Mouse (Mus musculus) embryonic facial prominence, embryonic 13.5 days (tissue): ENCODE results near the gene Xylt1. TPM values are rescaled to one million over a fixed set of nuclear protein-coding genes. Genes with fewer than 3 reads are reported as not detected.

Experiments
- ATAC-seq: fragments of 200-750 bp; cut with Nextera tagmentation; 2 replicates; pipeline ENCODE4 v1.8.0; 2017; ENCODE audit warnings: low read depth; ENCODE audit not compliant: insufficient number of reproducible peaks, insufficient read depth, low FRiP score, low TSS enrichment
- H3K27ac ChIP-seq: fragments of 300-500 bp; sonication (generic); 2 replicates; pipeline ENCODE4 v1.5.1; 2015; ENCODE audit warnings: moderate library complexity, mild to moderate bottlenecking, inconsistent platforms
- H3K27me3 ChIP-seq: fragments of 300-500 bp; sonication (generic); 2 replicates; pipeline ENCODE4 v1.6.1; 2015; ENCODE audit warnings: mild to moderate bottlenecking, inconsistent platforms
- H3K36me3 ChIP-seq: fragments of 300-500 bp; sonication (generic); 2 replicates; pipeline ENCODE4 v1.6.1; 2015; ENCODE audit warnings: mild to moderate bottlenecking, inconsistent platforms
- H3K4me1 ChIP-seq: fragments of 300-500 bp; sonication (generic); 2 replicates; pipeline ENCODE4 v1.6.1; 2015; ENCODE audit warnings: inconsistent platforms
- H3K4me2 ChIP-seq: fragments of 300-500 bp; sonication (generic); 2 replicates; pipeline ENCODE4 v1.6.1; 2015; ENCODE audit warnings: moderate library complexity, mild to moderate bottlenecking, inconsistent platforms
- H3K4me3 ChIP-seq: fragments of 300-500 bp; sonication (generic); 2 replicates; pipeline ENCODE4 v1.5.1; 2015; ENCODE audit warnings: mild to moderate bottlenecking, inconsistent platforms
- H3K9ac ChIP-seq: fragments of 300-500 bp; sonication (generic); 2 replicates; pipeline ENCODE4 v1.6.1; 2015; ENCODE audit warnings: mild to moderate bottlenecking, inconsistent platforms
- H3K9me3 ChIP-seq: fragments of 300-500 bp; sonication (generic); 2 replicates; pipeline ENCODE4 v1.6.1; 2016; ENCODE audit warnings: inconsistent platforms
- WGBS: fragments of 180-500 bp; shearing (Covaris S2); methylation state at CpG from one replicate; pipeline ENCODE4 v1.1.7; 2015; ENCODE audit warnings: mixed read lengths; 5-methylcytosine and 5-hydroxymethylcytosine counted together
- polyA plus RNA-seq: library from polyadenylated mRNA; unstranded; fragments of >200 nt; fragmentation: Nextera tagmentation; extraction: Ambion mirVana; gene quantifications from 2 replicates; pipeline ENCODE4 v1.2.1, GENCODE M21; 2015

Xylt1 gene
- 2.5 and 3.9 TPM in 2 replicates for polyA plus RNA-seq

DNA sequence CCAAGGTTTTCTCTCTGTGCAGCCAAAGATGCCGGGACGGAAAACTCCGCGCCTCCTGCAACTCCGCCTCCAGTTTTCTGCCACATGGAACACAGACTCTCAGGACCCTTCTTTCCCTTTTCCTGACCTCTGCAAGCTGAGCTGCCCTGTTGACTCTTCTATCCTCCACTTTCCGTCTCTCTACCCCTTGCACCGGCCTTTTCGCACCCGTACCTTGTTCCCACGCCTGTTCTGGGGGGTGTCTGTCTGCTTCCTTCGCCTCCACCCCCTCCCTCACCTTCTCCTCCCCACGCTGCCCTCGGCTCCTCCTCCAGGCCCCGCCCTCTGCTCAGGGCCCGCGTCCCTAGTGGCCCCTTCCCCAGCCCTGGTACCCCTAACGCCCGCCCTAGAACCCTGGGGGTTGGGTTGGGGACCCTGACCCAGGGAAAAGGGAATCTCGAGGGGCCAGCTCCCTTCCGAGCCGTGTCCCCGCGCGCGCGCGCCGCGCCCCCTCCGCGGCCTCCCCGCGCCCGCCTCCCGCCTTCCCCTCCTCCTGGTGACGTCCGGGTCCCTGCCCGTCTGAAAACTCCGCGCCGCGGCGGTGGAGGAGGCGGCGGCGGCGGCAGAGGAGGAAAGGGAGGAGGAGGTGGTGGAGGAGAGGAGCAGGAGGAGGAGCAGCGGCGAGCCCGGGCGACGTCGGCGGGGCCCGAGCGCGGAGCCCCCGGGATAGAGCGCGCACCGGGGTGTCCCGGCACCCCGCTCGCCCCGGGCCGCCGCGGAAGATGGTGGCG, at the start of gene Xylt1:
Gene Xylt1, plus strand, starts transcription at position 562 of the 770 bp plus-strand sequence.
- H3K4me2 ChIP-seq = peak within 1 kb of the TSS; percentile 87
- H3K9ac ChIP-seq = peak within 1 kb of the TSS; percentile 84
- peak within 1 kb of the TSS; percentile 83 for H3K27ac ChIP-seq
- under 1% methylated on average over 57 of the region's 69 CpGs for WGBS
- ATAC-seq = peak; percentile 80
- H3K4me3 ChIP-seq = peak within 1 kb of the TSS; percentile 79
- peaks cover 20% of the 10 kb centered on the region for H3K4me1 ChIP-seq
- no peaks in the 10 kb centered on the region for H3K9me3 ChIP-seq
- H3K27me3 ChIP-seq = peaks cover 39% of the 10 kb centered on the region
- no peaks in the 10 kb centered on the region for H3K36me3 ChIP-seq

GRCm38 (mm10) chr7:117333936-117334335, 46.8 kb upstream of the Xylt1 start:
- Histone ChIP-seq H3K36me3 (no peaks in the 10 kb centered on the region), H3K4me1 (no peaks in the 10 kb centered on the region), H3K9ac (no peak overlapping the region), H3K4me3 (no peak overlapping the region), H3K4me2 (no peak overlapping the region), H3K27me3 (no peaks in the 10 kb centered on the region), H3K9me3 (no peaks in the 10 kb centered on the region), H3K27ac (no peak overlapping the region)
- no peak for ATAC-seq
- 78% methylated on average over 5 of the region's 5 CpGs for WGBS

DNA sequence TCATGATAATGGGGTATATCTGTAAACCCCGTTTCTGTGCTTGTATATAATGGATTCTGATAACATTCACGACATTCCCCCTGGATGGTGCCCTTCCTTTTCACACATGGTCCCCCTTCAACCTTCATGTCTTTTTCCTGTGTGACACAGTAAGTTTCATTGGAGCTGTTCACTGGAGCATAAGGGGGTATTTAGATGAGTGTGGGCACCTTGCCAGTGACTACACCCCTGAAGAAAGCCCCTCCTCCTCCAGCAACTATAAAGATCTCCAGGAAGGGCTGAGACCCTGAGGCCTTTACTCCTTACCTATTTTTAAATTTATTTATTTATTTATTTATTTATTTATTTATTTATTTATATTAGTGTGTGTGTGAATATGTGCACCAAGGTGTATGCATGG, 24.5 kb upstream of the Xylt1 start:
- no peak overlapping the region for H3K4me2 ChIP-seq
- H3K4me1 ChIP-seq = no peaks in the 10 kb centered on the region
- H3K9me3 ChIP-seq = no peaks in the 10 kb centered on the region
- 89% methylated on average over 2 of the region's 2 CpGs for WGBS
- no peaks in the 10 kb centered on the region for H3K27me3 ChIP-seq
- no peak overlapping the region for H3K9ac ChIP-seq
- H3K27ac ChIP-seq = no peak overlapping the region
- no peaks in the 10 kb centered on the region for H3K36me3 ChIP-seq
- no peak overlapping the region for H3K4me3 ChIP-seq
- no peak for ATAC-seq

- H3K4me1 ChIP-seq = no peaks in the 10 kb centered on the region
- H3K36me3 ChIP-seq = no peaks in the 10 kb centered on the region
- H3K4me3 ChIP-seq = no peak overlapping the region
- no peak overlapping the region for H3K4me2 ChIP-seq
- 74% methylated on average over 6 of the region's 6 CpGs for WGBS
- H3K27ac ChIP-seq = no peak overlapping the region
- H3K9ac ChIP-seq = no peak overlapping the region
- no peaks in the 10 kb centered on the region for H3K9me3 ChIP-seq
- H3K27me3 ChIP-seq = no peaks in the 10 kb centered on the region
- no peak for ATAC-seq
These were observed 23.2 kb upstream of the Xylt1 start for GRCm38 (mm10) chr7:117357425-117358194.

- H3K4me2 ChIP-seq = no peak overlapping the region
- H3K9me3 ChIP-seq = no peaks in the 10 kb centered on the region
- H3K4me1 ChIP-seq = no peaks in the 10 kb centered on the region
- no peak for ATAC-seq
- WGBS = 83% methylated on average over 2 of the region's 2 CpGs
- no peaks in the 10 kb centered on the region for H3K36me3 ChIP-seq
- no peak overlapping the region for H3K9ac ChIP-seq
- H3K27ac ChIP-seq = no peak overlapping the region
- H3K27me3 ChIP-seq = no peaks in the 10 kb centered on the region
- H3K4me3 ChIP-seq = no peak overlapping the region
These were observed 19.5 kb upstream of the Xylt1 start for GRCm38 (mm10) chr7:117361281-117361680.

GRCm38 (mm10) chr7:117362493-117362892, 18.3 kb upstream of the Xylt1 start:
- no peaks in the 10 kb centered on the region for H3K36me3 ChIP-seq
- no peak overlapping the region for H3K9ac ChIP-seq
- no peak overlapping the region for H3K4me2 ChIP-seq
- ATAC-seq = no peak
- H3K4me3 ChIP-seq = no peak overlapping the region
- no peaks in the 10 kb centered on the region for H3K4me1 ChIP-seq
- 83% methylated on average over 4 of the region's 4 CpGs for WGBS
- no peaks in the 10 kb centered on the region for H3K9me3 ChIP-seq
- no peak overlapping the region for H3K27ac ChIP-seq
- no peaks in the 10 kb centered on the region for H3K27me3 ChIP-seq

DNA sequence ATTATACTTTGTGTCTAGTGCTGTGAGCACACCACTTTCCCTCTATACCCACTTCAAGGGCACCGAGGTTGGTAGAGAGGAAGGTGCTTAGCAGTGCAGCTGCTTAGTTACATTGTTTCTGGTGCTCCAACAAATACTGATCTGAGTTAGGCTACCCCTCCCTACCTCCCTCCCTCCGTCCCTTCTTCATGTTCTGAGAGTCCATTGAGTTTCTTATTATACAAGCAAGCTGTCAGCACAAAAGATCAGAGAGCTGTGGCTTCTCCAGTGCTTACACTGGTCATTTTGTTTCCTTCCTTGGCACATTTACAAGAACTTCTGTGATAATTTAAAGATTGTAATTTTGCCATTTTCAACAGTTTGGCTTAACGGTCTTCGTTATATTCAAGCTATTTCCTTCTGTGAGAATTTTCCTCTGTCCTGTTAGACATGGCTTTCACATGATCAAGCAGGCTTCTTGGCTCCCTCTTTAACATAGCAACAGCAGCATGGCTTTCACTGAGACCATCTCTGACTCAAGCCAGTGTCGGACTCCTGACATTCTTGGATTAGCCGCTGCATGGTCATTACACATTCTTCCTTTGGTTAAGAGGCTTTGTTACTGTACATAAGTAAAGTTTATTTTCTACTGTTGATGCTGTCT, 12.0 kb upstream of the Xylt1 start:
- no peak for ATAC-seq
- 75% methylated on average over 6 of the region's 6 CpGs for WGBS
- no peak overlapping the region for H3K27ac ChIP-seq
- H3K9ac ChIP-seq = no peak overlapping the region
- H3K9me3 ChIP-seq = no peaks in the 10 kb centered on the region
- no peak overlapping the region for H3K4me2 ChIP-seq
- no peaks in the 10 kb centered on the region for H3K4me1 ChIP-seq
- no peak overlapping the region for H3K4me3 ChIP-seq
- no peaks in the 10 kb centered on the region for H3K27me3 ChIP-seq
- H3K36me3 ChIP-seq = no peaks in the 10 kb centered on the region

DNA sequence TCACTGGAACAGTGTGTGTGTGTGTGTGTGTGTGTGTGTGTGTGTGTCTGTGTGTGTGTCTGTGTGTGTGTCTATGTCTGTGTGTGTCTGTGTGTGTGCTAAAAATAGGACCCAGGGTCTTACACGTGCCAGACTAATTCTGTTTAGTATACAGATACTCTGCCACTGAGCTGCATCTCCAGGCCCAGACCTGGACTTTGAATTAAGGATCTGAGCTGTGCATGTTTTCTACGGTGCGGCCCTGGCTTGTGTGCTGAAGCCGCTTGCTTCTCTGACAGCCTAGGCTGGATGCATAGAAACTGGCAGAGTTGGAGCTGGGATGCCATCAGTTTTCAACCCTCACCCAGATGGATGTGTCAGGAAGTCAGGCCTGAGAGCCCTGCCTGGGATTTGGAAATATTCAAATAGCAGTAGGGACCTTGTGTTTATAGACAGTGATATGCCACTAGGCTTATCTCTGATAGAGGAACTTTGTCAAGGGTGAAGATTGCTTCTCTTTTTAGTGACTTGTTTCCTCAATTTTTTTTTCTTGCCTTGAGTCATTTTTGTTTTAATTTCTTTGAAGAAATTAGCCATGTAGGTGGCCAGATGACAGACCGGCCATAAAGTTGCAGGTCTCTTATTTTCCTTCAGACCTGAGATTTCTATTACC, 11.4 kb upstream of the Xylt1 start:
- Histone ChIP-seq H3K36me3 (no peaks in the 10 kb centered on the region), H3K27me3 (no peaks in the 10 kb centered on the region), H3K9ac (no peak overlapping the region), H3K9me3 (no peaks in the 10 kb centered on the region), H3K4me2 (no peak overlapping the region), H3K27ac (no peak overlapping the region), H3K4me1 (no peaks in the 10 kb centered on the region), H3K4me3 (no peak overlapping the region)
- WGBS = 81% methylated on average over 5 of the region's 5 CpGs
- no peak for ATAC-seq

DNA sequence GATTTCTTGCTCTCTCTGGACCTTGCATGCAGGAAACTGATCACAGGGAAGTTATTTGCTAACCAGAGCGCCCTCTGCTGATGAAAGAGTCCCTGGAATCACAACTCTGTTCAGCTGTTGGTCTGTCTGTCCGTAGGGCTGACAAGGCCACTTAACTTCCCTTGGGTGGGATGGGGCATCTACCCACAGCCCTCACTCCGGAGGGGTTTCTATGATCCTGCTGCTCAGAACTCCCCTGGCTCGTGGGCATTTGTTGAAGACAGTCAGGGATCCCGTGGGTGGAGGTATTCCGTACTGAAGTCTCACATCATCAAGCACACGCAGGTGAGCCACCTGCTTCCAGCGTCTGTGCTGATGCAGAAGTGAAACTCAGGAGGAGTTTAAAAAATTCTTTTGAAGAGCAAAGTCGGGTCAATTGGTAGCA, 4.9 kb upstream of the Xylt1 start:
- no peak overlapping the region for H3K27ac ChIP-seq
- H3K27me3 ChIP-seq = peaks cover 29% of the 10 kb centered on the region
- H3K36me3 ChIP-seq = no peaks in the 10 kb centered on the region
- no peak for ATAC-seq
- H3K4me2 ChIP-seq = no peak overlapping the region
- H3K9me3 ChIP-seq = no peaks in the 10 kb centered on the region
- peaks cover 5% of the 10 kb centered on the region for H3K4me1 ChIP-seq
- 23% methylated on average over 9 of the region's 9 CpGs for WGBS
- H3K9ac ChIP-seq = no peak overlapping the region
- H3K4me3 ChIP-seq = no peak overlapping the region

- H3K4me2 ChIP-seq = no peak overlapping the region
- ATAC-seq = no peak
- no peaks in the 10 kb centered on the region for H3K9me3 ChIP-seq
- no peak overlapping the region for H3K4me3 ChIP-seq
- H3K4me1 ChIP-seq = peaks cover 12% of the 10 kb centered on the region
- 77% methylated on average over 3 of the region's 3 CpGs for WGBS
- H3K36me3 ChIP-seq = no peaks in the 10 kb centered on the region
- peaks cover 31% of the 10 kb centered on the region for H3K27me3 ChIP-seq
- no peak overlapping the region for H3K27ac ChIP-seq
- no peak overlapping the region for H3K9ac ChIP-seq
These were observed 3.6 kb upstream of the Xylt1 start for GRCm38 (mm10) chr7:117377138-117377537.

DNA sequence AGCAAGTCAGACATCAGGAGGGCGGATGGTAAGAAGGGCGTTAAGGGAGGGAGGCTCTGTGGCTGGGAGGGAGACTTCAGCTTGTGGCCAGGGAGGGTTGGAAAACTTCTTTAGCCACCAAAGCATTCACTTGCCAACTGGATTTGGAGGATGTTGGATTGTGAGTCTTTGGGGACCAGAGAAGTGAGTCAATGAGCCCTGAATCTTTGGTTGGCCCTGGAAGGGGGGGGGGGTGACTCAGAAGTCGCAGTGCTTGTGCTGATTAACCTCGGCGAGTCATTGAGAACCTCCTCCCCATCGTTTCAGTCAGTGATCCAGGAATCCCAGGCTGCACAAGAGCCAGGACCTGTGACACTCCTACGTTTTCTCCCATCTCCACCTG, 752 bp upstream of the Xylt1 start:
- H3K4me3 ChIP-seq = peak overlapping the region; percentile 79
- no peaks in the 10 kb centered on the region for H3K9me3 ChIP-seq
- 8% methylated on average over 7 of the region's 7 CpGs for WGBS
- peaks cover 39% of the 10 kb centered on the region for H3K27me3 ChIP-seq
- H3K4me1 ChIP-seq = peaks cover 20% of the 10 kb centered on the region
- ATAC-seq = no peak
- no peaks in the 10 kb centered on the region for H3K36me3 ChIP-seq
- peak overlapping the region; percentile 87 for H3K4me2 ChIP-seq
- no peak overlapping the region for H3K27ac ChIP-seq
- peak overlapping the region; percentile 84; the same call in 1 of the 2 replicates for H3K9ac ChIP-seq
